Mouse (Mus musculus) layer of hippocampus, adult 9-10 months (tissue): ENCODE data around the gene Tomm40.
A peak's percentile ranks its signal among the peaks of the same experiment; 100 is the strongest.

ENCODE experiments used
- DNase-seq: peaks from one replicate; pipeline ENCODE4 v3.0.0; 2022; ENCODE audit warnings: low spot score

The Tomm40 gene

GRCm38 (mm10) chr7:19715239-19716054, at the start of gene Tomm40:
Tomm40 (minus strand) TSS chr7:19715438.
- peak; percentile 100 for DNase-seq

GRCm38 (mm10) chr7:19764581-19764980, 49.3 kb upstream of the Tomm40 start:
- no peak for DNase-seq

- DNase-seq, result no peak
These were observed 48.7 kb upstream of the Tomm40 start for GRCm38 (mm10) chr7:19763829-19764477.

GRCm38 (mm10) chr7:19762283-19762682, 47.0 kb upstream of the Tomm40 start:
- DNase-seq, result no peak

DNA sequence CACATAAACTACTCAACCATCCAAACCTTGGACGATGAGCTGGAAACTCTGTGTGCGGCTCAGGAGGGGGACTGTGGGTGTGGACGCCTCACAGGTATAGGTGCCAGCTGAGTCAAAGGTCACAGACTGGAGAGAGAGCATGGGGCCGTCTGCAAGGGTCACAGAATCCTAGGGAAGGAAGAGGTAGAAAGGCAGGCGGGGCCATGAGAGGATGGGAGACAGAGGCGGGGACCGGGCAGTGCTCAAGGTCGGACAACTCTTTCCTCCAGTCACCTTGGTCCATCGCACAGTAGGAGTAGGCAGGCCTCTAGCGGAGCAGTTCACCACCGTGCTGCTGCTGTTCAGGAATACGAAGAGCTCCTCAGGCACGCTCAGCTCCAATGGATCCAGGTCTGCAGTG, 44.8 kb upstream of the Tomm40 start:
- DNase-seq, result no peak

DNA sequence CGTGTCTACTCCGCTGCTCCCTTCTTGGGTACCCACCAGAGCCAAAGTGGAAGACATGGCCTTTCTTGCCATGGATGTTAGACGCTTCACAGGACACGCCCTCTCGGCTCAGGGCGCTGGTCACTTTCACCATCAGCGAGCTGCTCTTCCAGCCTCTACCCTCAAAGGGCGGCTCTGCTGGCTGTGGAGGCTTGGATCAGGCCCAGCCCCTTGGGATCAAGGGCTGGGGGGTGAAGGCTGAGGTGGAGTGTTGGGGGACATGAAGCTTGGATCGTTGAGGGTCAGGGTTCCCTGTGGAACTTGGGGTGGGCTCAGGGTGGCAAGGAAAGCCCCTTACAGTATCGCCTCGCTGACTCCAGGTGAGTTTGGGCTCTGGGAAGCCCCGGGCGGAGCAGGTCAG, 43.4 kb upstream of the Tomm40 start:
- no peak for DNase-seq

GRCm38 (mm10) chr7:19755851-19756786, 40.9 kb upstream of the Tomm40 start:
- DNase-seq, result no peak

- DNase-seq, result no peak
These were observed 39.8 kb upstream of the Tomm40 start for GRCm38 (mm10) chr7:19755008-19755407.

GRCm38 (mm10) chr7:19754065-19754464, 38.8 kb upstream of the Tomm40 start:
- no peak for DNase-seq

- no peak for DNase-seq
These were observed 38.3 kb upstream of the Tomm40 start for GRCm38 (mm10) chr7:19753587-19753986.

GRCm38 (mm10) chr7:19752652-19753051, 37.4 kb upstream of the Tomm40 start:
- no peak for DNase-seq

GRCm38 (mm10) chr7:19751070-19751383, 35.8 kb upstream of the Tomm40 start:
- DNase-seq, result no peak

DNA sequence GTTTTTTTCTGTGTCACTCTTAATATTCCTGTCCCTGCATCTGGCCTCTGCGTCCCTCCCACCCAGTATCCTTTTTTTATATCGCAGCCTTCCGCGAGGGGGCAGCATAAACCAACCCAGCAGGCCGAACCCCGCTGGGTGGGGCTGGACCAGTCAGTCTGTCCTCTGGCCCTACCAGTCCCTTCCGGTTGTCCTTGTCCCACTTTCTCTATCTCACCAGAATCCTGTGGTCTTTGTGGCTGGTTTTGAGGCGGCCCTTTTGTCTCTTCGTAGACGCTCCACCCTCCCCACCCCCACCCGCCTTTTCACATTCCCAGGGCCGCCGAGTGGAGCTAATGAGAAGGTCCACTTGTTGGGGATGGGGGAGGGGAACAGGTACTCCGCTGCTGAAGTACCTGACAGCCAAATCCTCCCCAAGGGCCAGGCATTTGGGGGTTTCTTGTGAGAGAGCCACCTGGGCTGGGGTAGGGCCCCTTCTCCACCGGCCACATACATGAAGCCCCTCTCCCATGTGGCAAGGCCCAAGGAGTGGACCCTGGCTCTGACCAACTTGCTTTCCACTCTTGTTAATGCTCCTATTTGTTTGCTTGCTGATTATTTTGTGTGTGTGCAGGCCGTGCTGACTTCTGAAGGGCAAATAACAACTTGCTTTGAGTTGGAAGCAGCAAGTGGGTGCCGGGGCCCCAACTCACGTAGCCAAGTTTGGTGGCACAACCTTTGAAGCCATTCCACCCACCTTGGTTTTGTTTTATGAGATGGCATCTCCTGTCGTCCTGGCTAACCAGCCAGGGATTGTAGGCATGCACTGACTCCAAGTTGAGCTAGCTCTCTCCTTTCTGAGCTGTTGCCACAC, 35.2 kb upstream of the Tomm40 start, which contains the start of gene Nectin2:
Gene Nectin2 (minus strand): TSS at position 267 of the 853 bp plus-strand sequence.
- DNase-seq, result peak; percentile 68

GRCm38 (mm10) chr7:19749389-19750216, 34.4 kb upstream of the Tomm40 start:
- peak; percentile 81 for DNase-seq

DNA sequence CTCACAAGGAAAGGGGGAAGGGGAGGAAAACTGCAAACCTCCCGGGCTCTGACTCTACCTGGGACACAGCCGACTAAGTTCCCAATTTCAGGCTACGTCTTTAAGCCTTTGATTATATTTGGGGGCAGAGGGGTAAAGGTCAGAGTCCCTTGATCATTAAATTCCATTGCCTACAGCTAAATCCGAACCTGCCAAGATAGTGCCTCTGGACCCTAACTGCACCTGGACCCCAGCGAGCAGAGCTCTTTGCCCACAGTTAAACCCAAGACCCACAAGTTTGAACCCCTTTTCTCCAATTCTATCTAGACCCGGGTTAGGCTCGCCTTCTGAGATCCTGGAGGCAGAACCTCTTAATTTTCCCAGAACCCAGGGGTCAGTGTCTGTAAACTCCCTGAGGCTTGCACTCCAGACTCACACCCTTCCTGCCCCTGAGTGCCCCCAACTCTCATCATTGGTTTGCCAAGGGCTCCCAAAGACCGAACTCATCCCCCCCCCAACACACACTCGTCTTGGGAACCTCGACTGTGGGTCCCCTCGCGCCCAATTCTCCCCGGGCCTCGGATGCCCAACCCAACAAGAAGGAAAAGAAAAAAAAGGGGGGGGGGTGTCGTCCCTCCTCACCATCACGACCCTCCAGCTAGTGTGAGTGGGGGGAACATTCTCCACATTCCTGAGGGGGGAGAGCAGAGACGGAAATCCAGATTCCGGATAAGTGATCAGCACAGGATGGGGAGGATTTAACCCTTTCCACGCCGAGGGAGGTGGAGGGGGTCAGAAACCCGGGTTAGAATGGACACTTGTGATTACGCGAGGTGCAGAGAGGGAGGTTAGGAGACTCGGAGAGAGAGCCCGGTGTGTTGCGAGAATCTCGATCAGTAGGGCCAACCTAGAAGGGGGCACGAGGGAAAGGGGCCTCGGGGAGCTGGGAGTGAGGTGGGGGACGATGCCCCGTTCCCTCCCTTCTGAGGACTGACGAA, 33.3 kb upstream of the Tomm40 start:
- DNase-seq, result no peak

- no peak for DNase-seq
These were observed 32.4 kb upstream of the Tomm40 start for GRCm38 (mm10) chr7:19747420-19748218.

GRCm38 (mm10) chr7:19746426-19747201, 31.4 kb upstream of the Tomm40 start:
- DNase-seq, result no peak

DNA sequence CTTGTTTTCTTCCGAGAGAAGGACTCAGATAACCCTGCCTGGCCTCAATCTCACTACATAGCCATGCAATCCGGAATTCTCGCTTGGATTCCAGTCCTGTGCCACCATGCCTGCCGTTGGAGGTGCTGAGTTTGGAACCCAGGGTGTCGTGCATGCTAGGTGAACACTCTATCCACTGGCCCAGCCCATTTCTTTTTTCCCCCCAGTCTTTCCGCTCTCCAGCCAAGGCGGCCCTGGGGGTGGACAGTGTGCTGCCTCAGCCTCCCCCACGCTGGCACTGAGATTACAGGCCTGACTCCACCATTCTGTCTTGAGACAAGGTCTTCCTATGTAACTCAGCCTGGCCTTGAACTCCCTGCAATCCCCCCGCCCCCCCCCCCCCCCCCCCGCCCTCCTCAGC, 30.7 kb upstream of the Tomm40 start:
- no peak for DNase-seq
